Mouse (Mus musculus) gastrocnemius, postnatal 10 days (tissue): ENCODE data around the gene Fam178b. TPM values are rescaled to one million over a fixed set of nuclear protein-coding genes. Genes with fewer than 3 reads are reported as not detected.

Experiments
- DNase-seq: peaks from one replicate; pipeline ENCODE4 v3.0.0; 2021; ENCODE audit warnings: mixed read lengths
- total RNA-seq, 2 experiments: library from RNA; stranded (reverse); gene quantifications; 2 replicates each; pipeline ENCODE4 v1.2.3; 2021

Fam178b gene
- total RNA-seq, 2 experiments from 2014 or later = 3.0 to 3.1 TPM

GRCm38 (mm10) chr1:36563197-36563596, 119.8 kb downstream of the Fam178b start:
- DNase-seq = peak; percentile 28

GRCm38 (mm10) chr1:36562388-36562787, 120.6 kb downstream of the Fam178b start:
- no peak for DNase-seq

- DNase-seq = no peak
These were observed 122.1 kb downstream of the Fam178b start for GRCm38 (mm10) chr1:36560903-36561302.

GRCm38 (mm10) chr1:36559888-36560287, 123.1 kb downstream of the Fam178b start:
- DNase-seq = no peak

- DNase-seq = no peak
These were observed 123.7 kb downstream of the Fam178b start for GRCm38 (mm10) chr1:36559256-36559655.

GRCm38 (mm10) chr1:36558031-36558993, 124.7 kb downstream of the Fam178b start, which contains the start of gene Sema4c:
Sema4c (minus strand) TSS chr1:36558349.
- DNase-seq = peak; percentile 75

- DNase-seq = peak; percentile 91
These were observed 125.4 kb downstream of the Fam178b start for GRCm38 (mm10) chr1:36557457-36558011.

GRCm38 (mm10) chr1:36556553-36557456, 126.2 kb downstream of the Fam178b start:
- peak; percentile 96 for DNase-seq

- no peak for DNase-seq
These were observed 127.1 kb downstream of the Fam178b start for GRCm38 (mm10) chr1:36555798-36556395.

GRCm38 (mm10) chr1:36554633-36555399, 128.2 kb downstream of the Fam178b start:
- no peak for DNase-seq

- DNase-seq = no peak
These were observed 130.5 kb downstream of the Fam178b start for GRCm38 (mm10) chr1:36552506-36552905.

- no peak for DNase-seq
These were observed 131.1 kb downstream of the Fam178b start for GRCm38 (mm10) chr1:36551904-36552303.

- DNase-seq = no peak
These were observed 132.7 kb downstream of the Fam178b start for GRCm38 (mm10) chr1:36550075-36550863.

- DNase-seq = no peak
These were observed 133.5 kb downstream of the Fam178b start for GRCm38 (mm10) chr1:36549491-36549890.

GRCm38 (mm10) chr1:36548771-36549170, 134.2 kb downstream of the Fam178b start:
- DNase-seq = no peak

GRCm38 (mm10) chr1:36547981-36548598, 134.9 kb downstream of the Fam178b start:
- DNase-seq = peak; percentile 67

GRCm38 (mm10) chr1:36546888-36547471, 136.0 kb downstream of the Fam178b start, which contains the start of gene Ankrd39:
Ankrd39 (minus strand) TSS chr1:36547445.
- peak; percentile 95 for DNase-seq

- no peak for DNase-seq
These were observed 137.0 kb downstream of the Fam178b start for GRCm38 (mm10) chr1:36545845-36546600.
